Mouse (Mus musculus) embryo, embryonic 11 days (tissue): Measurements from ENCODE around the gene Shisal2a.
A peak's percentile ranks its signal among the peaks of the same experiment; 100 is the strongest.
"Not testable (repeated sequence)": the region's sequence is repeated elsewhere in the genome, so short reads cannot be mapped to it uniquely, and the experiment has no call there.

Source experiments
- DNase-seq: peaks from one replicate; pipeline ENCODE4 v3.0.0-alpha.2; 2015

The Shisal2a gene

GRCm38 (mm10) chr4:108371421-108371820 is 11.7 kb downstream of the Shisal2a start:
- DNase-seq: no peak

GRCm38 (mm10) chr4:108370409-108370808 is 12.7 kb downstream of the Shisal2a start:
- DNase-seq: no peak

DNA sequence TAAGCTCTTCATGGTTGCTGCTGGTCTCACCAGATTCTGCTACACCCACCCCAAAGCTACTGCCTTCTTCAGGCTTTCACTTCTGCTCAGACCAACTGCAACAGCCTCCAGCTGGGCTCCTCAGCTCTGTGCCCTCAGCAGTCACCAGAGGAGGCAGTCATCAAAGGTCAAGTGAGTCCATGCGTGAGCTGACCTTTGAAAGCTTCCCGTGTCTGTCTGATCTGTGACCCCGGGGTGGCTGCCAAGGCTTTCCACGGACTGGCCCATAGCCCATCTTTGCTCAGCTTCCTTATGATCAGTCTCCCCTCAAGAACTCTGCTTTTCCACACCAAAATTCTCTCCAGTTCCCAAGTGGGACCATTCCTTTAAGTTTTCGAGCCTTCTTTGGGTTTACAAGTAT is 13.9 kb downstream of the Shisal2a start:
- peak; percentile 28 for DNase-seq

- peak; percentile 48 for DNase-seq
Measured at GRCm38 (mm10) chr4:108364111-108364476, 19.1 kb downstream of the Shisal2a start.

GRCm38 (mm10) chr4:108363355-108364110 is 19.6 kb downstream of the Shisal2a start:
- DNase-seq: peak; percentile 83

GRCm38 (mm10) chr4:108362321-108363261 is 20.6 kb downstream of the Shisal2a start:
- peak; percentile 93 for DNase-seq

- peak; percentile 97 for DNase-seq
Measured at GRCm38 (mm10) chr4:108360136-108361055, 22.8 kb downstream of the Shisal2a start.

- DNase-seq: no peak
Measured at GRCm38 (mm10) chr4:108358498-108358897, 24.7 kb downstream of the Shisal2a start.

DNA sequence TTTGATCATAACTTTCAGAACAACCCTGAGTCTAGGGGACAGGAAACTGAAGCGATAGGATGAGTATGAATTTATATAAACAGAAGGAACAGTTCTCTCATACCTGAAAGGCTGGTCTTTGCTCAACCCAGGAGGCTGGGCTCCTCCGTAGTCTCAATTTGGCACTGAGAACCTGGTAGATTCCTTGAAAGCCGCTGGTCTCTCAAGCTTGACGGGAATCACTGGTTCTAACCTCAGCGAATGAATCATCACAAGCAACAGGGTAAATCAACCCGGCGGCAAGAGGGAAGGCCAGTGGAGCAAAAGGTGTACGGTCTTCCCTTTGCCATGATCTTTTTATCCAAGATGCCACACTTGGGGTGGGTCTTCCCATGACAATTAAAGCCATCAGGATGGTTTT is 25.7 kb downstream of the Shisal2a start:
- DNase-seq: no peak

- DNase-seq: not testable (repeated sequence)
Measured at GRCm38 (mm10) chr4:108353591-108353990, 29.6 kb downstream of the Shisal2a start.

- DNase-seq: peak; percentile 83
Measured at GRCm38 (mm10) chr4:108350819-108351218, 32.3 kb downstream of the Shisal2a start.

DNA sequence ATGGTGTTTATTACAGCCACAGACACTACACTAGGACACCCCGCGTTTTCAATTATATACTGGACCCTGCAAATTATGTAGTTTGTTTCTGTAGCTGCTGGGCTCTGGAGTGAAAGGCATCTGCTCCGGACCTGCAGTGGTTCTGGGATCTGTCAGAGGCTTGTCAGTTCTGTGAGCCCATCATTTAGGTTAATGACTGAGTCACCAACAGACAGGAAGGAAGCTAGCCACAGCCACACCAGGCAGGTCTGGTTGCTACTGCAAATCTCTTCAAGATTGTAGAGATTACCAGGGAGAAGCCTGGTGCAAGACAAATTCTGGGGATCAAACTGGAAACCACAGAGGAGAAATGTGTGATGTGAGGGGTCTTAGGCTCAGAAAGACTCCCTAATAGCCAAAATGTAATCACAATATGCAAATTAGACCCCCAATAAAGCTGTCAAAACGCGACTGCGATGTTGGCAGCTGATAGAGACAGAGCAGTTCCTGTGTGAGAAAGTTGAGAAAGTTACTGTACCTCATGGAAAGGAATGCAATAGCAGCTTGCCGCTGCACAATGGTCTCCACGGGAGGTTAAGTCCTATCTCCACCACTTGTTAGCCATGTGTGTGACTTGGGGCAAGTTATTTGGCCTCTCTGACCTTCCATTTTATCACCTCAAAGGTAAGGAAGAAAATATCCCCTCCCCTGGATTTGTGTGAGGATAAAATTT is 33.2 kb downstream of the Shisal2a start:
- DNase-seq: peak; percentile 34

DNA sequence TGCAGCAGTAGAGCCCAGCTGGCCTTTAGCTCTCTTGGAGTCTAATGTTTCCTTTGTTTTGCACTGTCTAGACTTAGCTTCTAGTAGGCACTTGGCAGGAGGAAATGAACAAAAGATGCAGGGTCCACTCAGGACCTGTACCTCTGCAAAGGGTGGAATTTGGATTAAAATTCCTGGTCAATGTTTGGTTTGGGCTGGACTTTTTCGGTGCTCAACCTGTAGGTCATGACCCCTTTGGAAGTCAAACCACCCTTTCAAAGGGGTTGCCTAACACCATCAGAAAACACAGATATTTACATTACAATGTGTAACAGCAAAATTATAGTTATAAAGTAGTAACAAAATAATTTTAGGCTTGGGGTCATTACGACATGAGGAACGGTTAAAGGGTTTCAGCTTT is 34.1 kb downstream of the Shisal2a start:
- DNase-seq: peak; percentile 29

- peak; percentile 68 for DNase-seq
Measured at GRCm38 (mm10) chr4:108348256-108348875, 34.8 kb downstream of the Shisal2a start.

GRCm38 (mm10) chr4:108347111-108347510 is 36.0 kb downstream of the Shisal2a start:
- no peak for DNase-seq

DNA sequence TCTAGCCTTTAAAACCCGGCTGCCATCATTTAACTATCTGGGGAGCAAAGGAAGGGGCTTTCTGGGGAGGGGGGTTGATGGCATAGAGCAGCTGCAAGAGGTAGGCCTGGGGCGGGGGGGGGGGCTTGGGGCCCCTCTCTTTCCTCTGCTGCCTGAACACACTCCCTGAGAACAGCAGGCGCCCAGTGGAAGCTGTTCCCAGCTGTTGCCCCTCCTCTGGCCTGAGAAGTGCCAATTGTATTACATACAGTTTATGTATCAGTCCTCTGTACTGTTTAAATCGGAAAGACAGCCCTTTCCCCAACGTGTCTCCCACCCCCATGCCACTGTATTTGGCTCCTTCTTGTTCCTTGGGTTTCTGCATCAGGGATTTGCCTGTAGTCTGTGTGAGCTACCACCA is 37.3 kb downstream of the Shisal2a start:
- peak; percentile 24 for DNase-seq

DNA sequence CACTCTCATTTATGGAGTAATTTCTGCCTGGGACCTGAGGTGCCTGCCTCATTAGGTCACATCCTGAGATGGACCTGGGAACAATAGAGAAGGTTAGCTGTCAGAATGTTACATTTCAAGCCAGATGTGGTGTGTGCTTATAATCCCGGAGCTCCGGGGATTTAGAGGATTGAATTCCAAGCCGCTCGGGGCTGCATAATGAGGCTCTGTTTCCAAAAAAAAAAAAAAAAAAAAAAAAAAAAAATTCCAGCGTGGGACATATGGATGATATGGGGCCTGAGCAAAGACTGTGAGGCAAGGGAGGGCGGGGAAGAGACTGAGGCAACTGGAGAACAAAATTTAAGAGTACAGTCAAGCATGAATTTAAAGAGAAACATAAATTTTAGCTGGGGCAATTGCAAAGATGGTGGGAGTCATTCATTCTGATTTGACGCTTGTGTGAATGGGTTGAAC is 38.5 kb downstream of the Shisal2a start:
- peak; percentile 76 for DNase-seq

DNA sequence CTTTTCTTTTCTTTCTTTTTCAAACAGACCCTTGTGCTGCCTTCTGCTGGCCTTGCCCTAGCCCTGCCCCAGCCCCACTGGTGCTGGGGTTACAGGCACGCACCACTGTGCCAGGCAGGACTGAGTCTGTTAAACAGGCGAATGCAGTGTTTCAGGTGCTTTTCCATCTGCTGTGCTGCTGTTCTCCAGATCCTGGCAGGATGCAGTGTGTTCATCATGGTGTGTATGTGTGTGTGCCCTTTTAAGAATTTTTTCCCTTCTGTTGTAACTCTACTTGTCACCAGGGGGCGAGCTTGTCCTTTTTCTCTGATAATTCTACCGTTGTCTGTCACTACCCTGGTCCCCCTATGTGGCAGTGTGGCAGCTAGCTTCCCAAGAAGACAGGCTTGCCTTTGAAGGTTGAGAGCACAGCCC is 43.9 kb downstream of the Shisal2a start:
- peak; percentile 88 for DNase-seq

GRCm38 (mm10) chr4:108338811-108339210 is 44.3 kb downstream of the Shisal2a start:
- DNase-seq: no peak

DNA sequence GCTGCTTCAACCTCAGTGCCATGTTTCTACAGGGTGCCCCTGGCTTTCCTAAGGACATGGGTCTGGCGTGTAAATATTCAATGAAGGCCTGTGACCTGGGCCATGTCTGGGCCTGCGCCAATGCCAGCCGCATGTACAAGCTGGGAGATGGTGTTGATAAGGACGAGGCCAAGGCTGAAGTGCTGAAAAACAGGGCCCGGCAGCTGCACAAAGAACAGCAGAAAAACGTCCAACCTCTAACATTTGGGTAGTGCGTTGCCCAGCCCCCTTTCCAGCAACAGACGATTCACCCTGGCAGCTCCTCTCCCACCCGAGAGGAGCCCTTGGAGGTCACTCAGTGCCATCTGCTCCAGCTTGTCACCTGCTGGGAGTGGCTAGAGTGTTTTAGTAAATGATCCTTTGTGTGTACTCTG is 44.8 kb downstream of the Shisal2a start:
- no peak for DNase-seq

DNA sequence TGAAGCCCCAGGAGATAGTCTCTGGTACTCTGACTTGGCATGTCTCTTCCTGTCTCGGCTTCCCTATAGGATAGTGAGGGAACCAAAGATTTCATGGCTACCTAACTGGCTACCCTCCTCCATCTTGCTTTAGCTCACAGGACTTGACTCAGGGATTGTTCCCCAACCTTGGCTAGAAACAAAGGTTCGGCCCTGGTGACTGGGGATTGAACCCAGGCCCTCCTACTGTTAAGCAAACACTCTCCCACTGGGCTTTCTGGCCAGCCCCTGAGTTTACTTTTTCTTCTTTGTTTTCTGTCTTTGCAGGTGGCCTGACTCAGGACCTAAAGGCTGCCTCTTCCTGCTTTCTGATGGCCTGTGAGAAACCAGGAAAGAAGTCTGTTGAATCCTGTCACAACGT is 45.3 kb downstream of the Shisal2a start:
- DNase-seq: no peak
